Mouse (Mus musculus): ENCODE data around the gene Me3. TPM values are rescaled to one million over a fixed set of nuclear protein-coding genes. Genes with fewer than 3 reads are reported as not detected.

Me3 gene
- total RNA-seq, 2 experiments from 2014 or later: 82.6 to 89.8 TPM

GRCm38 (mm10) chr7:89884551-89884950 lies 252.4 kb downstream of the Me3 start:
- no peak for DNase-seq (ENCODE audit: low spot score in 2 of 2)

- no peak for DNase-seq (ENCODE audit: low spot score in 2 of 2)
Observed at GRCm38 (mm10) chr7:89891412-89891811, 259.2 kb downstream of the Me3 start.

GRCm38 (mm10) chr7:89891856-89892255 lies 259.7 kb downstream of the Me3 start:
- DNase-seq (ENCODE audit: low spot score in 2 of 2): no peak

- DNase-seq (ENCODE audit: low spot score in 2 of 2): no peak
Observed at GRCm38 (mm10) chr7:89903007-89903406, 270.8 kb downstream of the Me3 start.

- no peak for DNase-seq (ENCODE audit: low spot score in 2 of 2)
Observed at GRCm38 (mm10) chr7:89903442-89904343, 271.5 kb downstream of the Me3 start, which contains the start of gene Ccdc81. Ccdc81 (minus strand) TSS chr7:89903629.

Other genes starting within 250 kb of the Me3 start
- 10 to 100 TPM; 70.3 to 80.9 TPM for gene Tmem135, start 228.2 kb upstream of the Me3 start, total RNA-seq (2021)
- gene Fzd4, start 228.0 kb upstream of the Me3 start, total RNA-seq (2021): 10 to 100 TPM in 1 of 2 experiments, 1 to 10 TPM in 1; 8.9 to 11.7 TPM
- gene Prss23, start 105.2 kb upstream of the Me3 start, total RNA-seq (2021): 10 to 100 TPM in 1 of 2 experiments, 1 to 10 TPM in 1; 9.3 to 12.3 TPM